Mouse (Mus musculus): ENCODE measurements at regions not wholly inside any gene's neighbourhood (a gene's known extent, or its start where the extent isn't known, plus 50 kb on each side); places are given as distances from the start of the nearest gene placed in this dataset.

- intact Hi-C loops (cut with DNase I): no loop called here
- DNase-seq (ENCODE audit: low spot score in 2 of 2): no peak
These were observed 145.1 kb downstream of the Pcdh10 start for GRCm38 (mm10) chr3:45523281-45523680.

- DNase-seq (ENCODE audit: low spot score in 2 of 2): no peak
- intact Hi-C loops (cut with DNase I): no loop called here
These were observed 168.9 kb downstream of the Pcdh10 start for GRCm38 (mm10) chr3:45547091-45547490.

GRCm38 (mm10) chr3:45555736-45556135 lies 177.5 kb downstream of the Pcdh10 start:
- intact Hi-C loops (cut with DNase I): no loop called here
- peak; percentile 58 to 67 for DNase-seq (ENCODE audit: low spot score in 2 of 2)

GRCm38 (mm10) chr3:45572995-45573394 lies 194.8 kb downstream of the Pcdh10 start:
- intact Hi-C loops (cut with DNase I): no loop called here
- DNase-seq (ENCODE audit: low spot score in 2 of 2): no peak

GRCm38 (mm10) chr3:45577035-45577434 lies 198.8 kb downstream of the Pcdh10 start:
- intact Hi-C loops (cut with DNase I): no loop called here
- DNase-seq (ENCODE audit: low spot score in 2 of 2): no peak

GRCm38 (mm10) chr3:45593561-45593960 lies 215.4 kb downstream of the Pcdh10 start:
- intact Hi-C loops (cut with DNase I): no loop called here
- no peak for DNase-seq (ENCODE audit: low spot score in 2 of 2)

GRCm38 (mm10) chr3:45602278-45602677 lies 224.1 kb downstream of the Pcdh10 start:
- DNase-seq (ENCODE audit: low spot score in 2 of 2): no peak
- intact Hi-C loops (cut with DNase I): no loop called here

GRCm38 (mm10) chr3:45603151-45603550 lies 225.0 kb downstream of the Pcdh10 start:
- DNase-seq (ENCODE audit: low spot score in 2 of 2): no peak
- intact Hi-C loops (cut with DNase I): no loop called here

GRCm38 (mm10) chr3:45620729-45621128 lies 242.5 kb downstream of the Pcdh10 start:
- intact Hi-C loops (cut with DNase I): no loop called here
- no peak for DNase-seq (ENCODE audit: low spot score in 2 of 2)

- intact Hi-C loops (cut with DNase I): no loop called here
- DNase-seq (ENCODE audit: low spot score in 2 of 2): no peak
These were observed 267.8 kb downstream of the Pcdh10 start for GRCm38 (mm10) chr3:45645856-45646450.

- intact Hi-C loops (cut with DNase I): no loop called here
- DNase-seq (ENCODE audit: low spot score in 2 of 2): no peak
These were observed 271.2 kb downstream of the Pcdh10 start for GRCm38 (mm10) chr3:45649361-45649760.

GRCm38 (mm10) chr3:45657023-45657422 lies 278.8 kb downstream of the Pcdh10 start:
- intact Hi-C loops (cut with DNase I): no loop called here
- DNase-seq (ENCODE audit: low spot score in 2 of 2): no peak

- DNase-seq (ENCODE audit: low spot score in 2 of 2): no peak
- intact Hi-C loops (cut with DNase I): no loop called here
These were observed 280.0 kb downstream of the Pcdh10 start for GRCm38 (mm10) chr3:45658093-45658776.

- DNase-seq (ENCODE audit: low spot score in 2 of 2): no peak
- intact Hi-C loops (cut with DNase I): no loop called here
These were observed 280.9 kb downstream of the Pcdh10 start for GRCm38 (mm10) chr3:45659052-45659451.

GRCm38 (mm10) chr3:45670434-45670833 lies 292.2 kb downstream of the Pcdh10 start:
- intact Hi-C loops (cut with DNase I): no loop called here
- DNase-seq (ENCODE audit: low spot score in 2 of 2): no peak

- intact Hi-C loops (cut with DNase I): no loop called here
- DNase-seq (ENCODE audit: low spot score in 2 of 2): no peak
These were observed 299.5 kb downstream of the Pcdh10 start for GRCm38 (mm10) chr3:45677672-45678071.

GRCm38 (mm10) chr3:45681410-45681809 lies 303.2 kb downstream of the Pcdh10 start:
- DNase-seq (ENCODE audit: low spot score in 2 of 2): no peak
- intact Hi-C loops (cut with DNase I): loop anchor here (10.0 kb wide), 1 partner anchor 117 kb away; no protein-coding TSS in a partner anchor

- DNase-seq (ENCODE audit: low spot score in 2 of 2): no peak
- intact Hi-C loops (cut with DNase I): no loop called here
These were observed 329.7 kb downstream of the Pcdh10 start for GRCm38 (mm10) chr3:45707891-45708290.
